Mouse (Mus musculus): ENCODE measurements around the gene Ptf1a. TPM values are rescaled to one million over a fixed set of nuclear protein-coding genes. Genes with fewer than 3 reads are reported as not detected.

Gene Ptf1a
- polyA plus RNA-seq, 1 experiment, result not detected

DNA sequence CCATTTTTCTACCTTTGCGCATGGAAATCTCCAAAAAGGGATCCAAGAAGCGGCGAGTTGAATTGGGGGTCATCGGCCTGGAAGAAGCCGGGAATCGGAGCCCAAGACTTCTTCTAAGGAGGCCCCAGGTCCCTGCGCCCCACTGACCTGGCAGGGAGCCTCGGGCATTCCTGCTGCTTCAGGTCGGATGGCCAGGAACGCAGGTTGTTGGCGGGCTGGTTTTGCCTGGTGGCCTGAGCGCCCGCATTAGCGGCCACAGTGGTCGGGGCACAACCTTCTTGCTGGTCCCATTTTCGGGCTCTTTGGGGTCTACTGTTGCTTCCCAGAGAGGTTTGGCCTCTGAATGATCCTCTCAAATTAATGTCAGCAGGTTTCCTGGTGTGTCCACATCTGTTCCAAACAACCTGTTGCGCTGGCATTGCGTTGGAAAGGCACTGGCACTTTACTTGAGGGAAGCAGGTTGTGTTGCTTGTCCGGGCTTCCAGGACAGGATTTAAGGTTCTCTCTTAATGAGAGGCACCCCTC is 7.1 kb downstream of the Ptf1a start:
- no peak for DNase-seq (ENCODE audit: extremely low spot score in 1 of 2, low spot score in 1 of 2)

DNA sequence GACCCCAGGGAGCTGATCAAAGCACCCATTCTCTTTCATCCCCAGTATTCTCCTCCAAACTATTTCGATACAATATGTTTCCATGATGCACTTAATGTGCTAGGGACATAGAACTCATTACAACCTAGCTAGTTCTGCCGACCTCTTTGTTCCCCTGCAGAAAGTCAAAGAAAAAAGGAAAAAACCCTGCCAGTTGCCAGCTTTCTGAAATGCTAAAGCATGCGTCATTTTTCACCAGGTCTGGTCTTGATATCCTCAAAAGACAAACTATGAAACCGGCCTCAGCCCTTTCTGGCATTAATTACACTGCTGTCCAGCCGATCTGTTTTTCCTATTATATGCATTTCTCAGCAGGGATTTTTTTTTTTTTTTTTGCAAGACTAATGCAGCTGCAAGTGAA is 9.8 kb downstream of the Ptf1a start:
- no peak for DNase-seq (ENCODE audit: extremely low spot score in 1 of 2, low spot score in 1 of 2)

DNA sequence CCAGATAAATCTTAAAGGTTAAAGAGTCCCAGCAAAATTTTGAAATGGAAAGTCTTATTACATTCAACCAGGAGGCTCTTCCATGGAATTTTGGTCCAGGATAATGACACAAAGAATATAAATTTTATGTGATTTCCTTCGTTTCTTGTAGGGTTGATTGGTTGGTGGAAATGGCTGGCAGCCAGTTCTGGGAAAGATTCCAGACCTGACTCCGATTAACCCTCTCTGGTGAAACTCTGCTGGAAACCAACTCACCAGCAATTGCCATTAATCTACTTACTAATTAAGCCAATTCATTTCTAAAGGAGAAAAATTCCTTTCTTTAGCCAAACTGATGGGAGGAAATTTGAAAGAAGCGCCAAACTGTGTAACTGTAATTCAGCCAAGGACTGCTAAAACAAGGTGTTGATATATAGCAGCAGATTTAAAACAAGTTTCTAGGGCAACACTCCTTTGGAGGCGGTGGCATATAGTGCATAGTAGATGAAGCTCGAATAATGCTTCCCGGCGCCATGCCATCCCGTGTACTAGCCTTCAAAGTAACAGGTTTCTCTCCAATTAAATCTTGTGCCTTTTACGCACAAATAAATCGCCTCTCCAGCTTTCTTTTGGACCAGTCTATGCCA is 10.5 kb downstream of the Ptf1a start:
- no peak for DNase-seq (ENCODE audit: extremely low spot score in 1 of 2, low spot score in 1 of 2)

GRCm38 (mm10) chr2:19458785-19459184 is 13.3 kb downstream of the Ptf1a start:
- no peak for DNase-seq (ENCODE audit: extremely low spot score in 1 of 2, low spot score in 1 of 2)

DNA sequence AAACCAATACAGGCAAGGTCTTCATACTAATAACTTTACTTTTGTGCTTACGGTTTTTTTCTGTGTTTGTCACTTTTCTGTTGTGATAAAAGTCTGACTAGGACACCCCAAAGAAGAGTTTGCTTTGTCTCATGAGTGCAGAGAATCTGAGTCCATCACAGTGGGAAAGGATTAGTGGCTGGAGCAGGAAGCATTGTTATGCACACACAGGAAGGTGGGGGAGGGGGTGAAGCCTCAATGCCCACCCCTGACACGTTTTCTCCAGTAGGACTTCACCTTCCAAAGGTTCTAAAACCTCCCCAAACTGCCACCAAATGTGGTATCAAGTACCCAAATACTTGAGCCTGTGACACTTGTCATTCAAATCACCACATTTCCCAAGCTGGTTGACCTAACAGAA is 16.5 kb downstream of the Ptf1a start:
- DNase-seq (ENCODE audit: extremely low spot score in 1 of 2, low spot score in 1 of 2), result no peak

DNA sequence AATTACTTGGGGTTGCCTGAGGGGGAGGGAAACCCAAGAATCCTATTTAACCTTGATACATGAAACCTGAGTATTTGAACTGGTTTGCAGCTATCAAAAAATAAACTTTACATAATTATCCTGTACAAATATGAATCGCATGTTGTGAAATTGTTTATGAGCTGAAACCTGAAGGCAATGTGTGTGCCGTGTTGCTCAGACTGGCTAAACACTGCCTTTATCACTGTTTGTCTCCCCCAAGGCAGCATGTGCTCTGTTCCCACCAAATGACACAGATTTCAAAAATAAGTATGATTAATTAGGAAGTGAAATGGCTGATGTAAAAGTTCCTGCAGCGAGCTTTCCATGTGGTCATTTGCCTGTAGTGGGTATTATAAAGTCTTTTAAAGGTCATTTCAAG is 44.8 kb downstream of the Ptf1a start:
- DNase-seq (ENCODE audit: extremely low spot score in 1 of 2, low spot score in 1 of 2), result no peak

Other genes with a start within 250 kb of the Ptf1a start
- 0.21 and 0.24 TPM in 2 replicates for gene Armc3, start 246.4 kb upstream of the Ptf1a start, polyA plus RNA-seq (2012; rRNA removed)
- 40.2 and 44.4 TPM in 2 replicates for gene Msrb2, start 74.2 kb upstream of the Ptf1a start, polyA plus RNA-seq (2012; rRNA removed)
- 0.08 TPM in 1 of 2 replicates, not detected in the other for gene 4921504E06Rik, start 108.3 kb downstream of the Ptf1a start, polyA plus RNA-seq (2012; rRNA removed)
- gene Otud1, start 212.1 kb downstream of the Ptf1a start, polyA plus RNA-seq (2012; rRNA removed), result 14.2 and 14.3 TPM in 2 replicates